Mouse (Mus musculus) myocyte (in vitro differentiated cells): Measurements from ENCODE around the gene Inpp5e.

Experiments
- CEBPB ChIP-seq: IDR thresholded peaks from 2 replicates; pipeline ENCODE4 v1.6.1; 2011; ENCODE audit warnings: mild to moderate bottlenecking, moderate library complexity; ENCODE audit not compliant: poor library complexity, insufficient read depth, severe bottlenecking
- MYOD1 ChIP-seq, 3 experiments: IDR thresholded peaks; one replicate each; pipeline ENCODE4 v1.6.1; 2011; ENCODE audit warnings: control low read depth in 2 of 3, low read depth in 2 of 3, mild to moderate bottlenecking in 2 of 3, moderate library complexity in 1 of 3; ENCODE audit not compliant: insufficient read length in 2 of 3, control insufficient read depth in 1 of 3
- MYOG ChIP-seq, 3 experiments: IDR thresholded peaks; one replicate each; pipeline ENCODE4 v1.6.1; 2011; ENCODE audit warnings: control low read depth in 2 of 3, low read depth in 2 of 3, mild to moderate bottlenecking in 2 of 3; ENCODE audit not compliant: insufficient read length in 2 of 3, control insufficient read depth in 1 of 3, insufficient read depth in 1 of 3
- POLR2A ChIP-seq: IDR thresholded peaks from one replicate; pipeline ENCODE4 v1.6.1; 2011; ENCODE audit warnings: low read depth, mild to moderate bottlenecking, control low read depth, moderate library complexity; ENCODE audit not compliant: insufficient read length
- POLR2AphosphoS2 ChIP-seq: IDR thresholded peaks from one replicate; pipeline ENCODE4 v1.6.1; 2011; ENCODE audit warnings: low read depth, control low read depth; ENCODE audit not compliant: insufficient read length
- REST ChIP-seq: IDR thresholded peaks from one replicate; pipeline ENCODE4 v1.6.1; 2011; ENCODE audit warnings: mild to moderate bottlenecking, control low read depth, moderate library complexity; ENCODE audit not compliant: insufficient read depth, insufficient read length
- TCF12 ChIP-seq: IDR thresholded peaks from one replicate; pipeline ENCODE4 v1.6.1; 2011; ENCODE audit warnings: mild to moderate bottlenecking, control low read depth; ENCODE audit not compliant: poor library complexity, insufficient read depth, severe bottlenecking
- TCF3 ChIP-seq: IDR thresholded peaks from one replicate; pipeline ENCODE4 v1.6.1; 2011; ENCODE audit warnings: low read depth, control low read depth; ENCODE audit not compliant: insufficient read length
- USF1 ChIP-seq: IDR thresholded peaks from one replicate; pipeline ENCODE4 v1.6.1; 2011; ENCODE audit warnings: low read depth, mild to moderate bottlenecking, control low read depth, moderate library complexity

DNA sequence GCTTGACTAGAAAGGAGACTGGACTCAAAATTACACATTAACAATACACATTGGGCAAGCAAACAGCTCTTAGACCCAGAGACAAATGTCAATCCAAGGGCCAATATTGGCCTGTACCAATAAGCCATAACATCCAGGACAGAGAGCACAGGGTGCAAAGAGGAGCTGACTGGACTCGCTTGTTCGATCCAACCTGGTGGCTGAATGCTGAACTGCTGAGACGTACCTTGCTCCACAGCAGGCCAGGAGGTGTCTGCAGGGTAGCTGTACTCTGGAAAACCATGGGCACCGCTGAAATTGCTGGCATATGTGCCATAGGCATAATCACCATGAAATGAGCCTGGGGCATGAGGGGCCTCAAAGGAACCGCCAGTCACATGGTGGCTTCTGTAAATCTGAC lies 20.8 kb upstream of the Inpp5e start:
- TF ChIP-seq MYOD1 (IDR thresholded peaks at IDR 0.05; ENCODE audit: control insufficient read depth in 1 of 3, insufficient read length in 2 of 3, low read depth in 2 of 3) (no peak), TCF12 (no peak), POLR2A (no peak), USF1 (no peak), POLR2AphosphoS2 (no peak), MYOG (IDR thresholded peaks at IDR 0.05; ENCODE audit: control insufficient read depth in 1 of 3, insufficient read depth in 1 of 3, insufficient read length in 2 of 3, low read depth in 2 of 3) (no peak), CEBPB (no peak), REST (no peak), TCF3 (no peak)
